7 mouse cellular contexts compared by ENCODE assay signal in genomic region chr9:21291022-21291787, GRCm38 (mm10). TPM values are rescaled to one million over a fixed set of nuclear protein-coding genes. Genes with fewer than 3 reads are reported as not detected.
A peak's percentile ranks its signal among the peaks of the same experiment; 100 is the strongest.
DNase-seq lines count a peak whose midpoint lies in the region; ATAC-seq and TF ChIP-seq lines count a peak whose summit lies in the region.

Gene Cdkn2d, minus strand, starts transcription at chr9:21291407.

- no peaks in the 10 kb centered on the region for H3K27me3 ChIP-seq in embryonic facial prominence, embryonic 10.5 days (replicated peaks; ENCODE audit: low read depth, poor library complexity, severe bottlenecking)
- no peaks in the 10 kb centered on the region for H3K27me3 ChIP-seq in intestine, postnatal 0 days (replicated peaks; ENCODE audit: control insufficient read depth, insufficient read depth, low read length)
- no peaks in the 10 kb centered on the region for H3K27me3 ChIP-seq in midbrain, embryonic 12.5 days
- H3K27me3 ChIP-seq in small intestine, adult 2 months (ENCODE audit: control insufficient read depth, insufficient read depth, low read length): no peaks in the 10 kb centered on the region

- under 1% methylated on average over 51 of the region's 51 CpGs for WGBS in embryonic facial prominence, embryonic 10.5 days
- under 1% methylated on average over 50 of the region's 51 CpGs for WGBS in intestine, postnatal 0 days
- under 1% methylated on average over 47 of the region's 51 CpGs for WGBS in midbrain, embryonic 12.5 days
- WGBS in small intestine, adult 2 months: under 1% methylated on average over 48 of the region's 51 CpGs

- H3K36me3 ChIP-seq in embryonic facial prominence, embryonic 10.5 days (replicated peaks): 0 out of 2 replicates have a peak, but pooled peaks cover 6% of the 10 kb centered on the region
- H3K36me3 ChIP-seq in intestine, postnatal 0 days (ENCODE audit: control insufficient read depth, insufficient read depth): peaks cover 11% of the 10 kb centered on the region; the same call in 1 of the 2 replicates
- no peaks in the 10 kb centered on the region for H3K36me3 ChIP-seq in midbrain, embryonic 12.5 days
- H3K36me3 ChIP-seq in small intestine, adult 2 months (ENCODE audit: control insufficient read depth, insufficient read depth, low read length): peaks cover 6% of the 10 kb centered on the region

- H3K9ac ChIP-seq in intestine, postnatal 0 days (ENCODE audit: low read depth, low read length): peak within 1 kb of the TSS; percentile 69
- H3K9ac ChIP-seq in midbrain, embryonic 12.5 days (replicated peaks): peak within 1 kb of the TSS; percentile 81

- peak within 1 kb of the TSS; percentile 82 for H3K4me2 ChIP-seq in intestine, postnatal 0 days (replicated peaks; ENCODE audit: low read depth)
- peak within 1 kb of the TSS; percentile 70 for H3K4me2 ChIP-seq in midbrain, embryonic 12.5 days (replicated peaks)

- DNase-seq in adrenal gland, postnatal 10 days: peak; percentile 100
- peak; percentile 100 for DNase-seq in embryonic facial prominence, embryonic 10.5 days (ENCODE audit: low spot score)
- DNase-seq in gonadal fat pad, adult 2 months (ENCODE audit: low read depth): peak; percentile 97
- DNase-seq in left cerebral cortex, postnatal 4 days: peak; percentile 100

- ATAC-seq in intestine, postnatal 0 days: peak; percentile 93
- ATAC-seq in midbrain, embryonic 12.5 days (ENCODE audit: low FRiP score, low read depth): peak; percentile 96

- intact Hi-C loops in left cerebral cortex, postnatal 4 days (cut with DNase I): no loop called here

- peak; percentile 70; the same call in 1 of the 2 replicates for TF ChIP-seq POLR2A in small intestine, adult 2 months (IDR thresholded peaks at IDR 0.05; ENCODE audit: low read depth, low read length)

- peaks cover 37% of the 10 kb centered on the region for H3K4me1 ChIP-seq in embryonic facial prominence, embryonic 10.5 days
- H3K4me1 ChIP-seq in intestine, postnatal 0 days (replicated peaks; ENCODE audit: control insufficient read depth, insufficient read depth, low read length): peaks cover 15% of the 10 kb centered on the region; the same call in 1 of the 2 replicates
- H3K4me1 ChIP-seq in midbrain, embryonic 12.5 days: peaks cover 33% of the 10 kb centered on the region
- H3K4me1 ChIP-seq in small intestine, adult 2 months (ENCODE audit: control insufficient read depth, insufficient read depth, insufficient read length, low read length): peaks cover 9% of the 10 kb centered on the region

- peak within 1 kb of the TSS; percentile 89 for H3K27ac ChIP-seq in embryonic facial prominence, embryonic 10.5 days (replicated peaks)
- H3K27ac ChIP-seq in intestine, postnatal 0 days (ENCODE audit: low read depth, low read length): peak within 1 kb of the TSS; percentile 69
- peak within 1 kb of the TSS; percentile 86 for H3K27ac ChIP-seq in midbrain, embryonic 12.5 days (replicated peaks)
- H3K27ac ChIP-seq in small intestine, adult 2 months (ENCODE audit: insufficient read depth, low read depth, low read length): peak within 1 kb of the TSS; percentile 61

- H3K4me3 ChIP-seq in embryonic facial prominence, embryonic 10.5 days: peak within 1 kb of the TSS; percentile 93
- peak within 1 kb of the TSS; percentile 70 for H3K4me3 ChIP-seq in intestine, postnatal 0 days (ENCODE audit: low read depth, low read length)
- peak within 1 kb of the TSS; percentile 75 for H3K4me3 ChIP-seq in midbrain, embryonic 12.5 days
- peak within 1 kb of the TSS; percentile 83 for H3K4me3 ChIP-seq in small intestine, adult 2 months (ENCODE audit: low read depth, low read length)

- no peaks in the 10 kb centered on the region for H3K9me3 ChIP-seq in embryonic facial prominence, embryonic 10.5 days
- H3K9me3 ChIP-seq in intestine, postnatal 0 days (ENCODE audit: control insufficient read depth): no peaks in the 10 kb centered on the region
- no peaks in the 10 kb centered on the region for H3K9me3 ChIP-seq in midbrain, embryonic 12.5 days

- peak; percentile 60 for TF ChIP-seq CTCF in intestine, postnatal 0 days (IDR thresholded peaks at IDR 0.05; ENCODE audit: low read depth)
- no peak for TF ChIP-seq CTCF in small intestine, adult 2 months (IDR thresholded peaks at IDR 0.05; ENCODE audit: extremely low read depth, insufficient read length, insufficient replicate concordance, low read depth, low read length)

RNA-seq across cellular contexts. Expression of gene Cdkn2d, which starts in this region (rescaled TPM):
- 10 to 100 TPM; 16.8 to 23.8 TPM for total RNA-seq in adrenal gland, postnatal 10 days (2021)
- polyA plus RNA-seq in embryonic facial prominence, embryonic 10.5 days (2016; fragmentation: Nextera tagmentation; extraction: Ambion mirVana): 40.9 and 45.1 TPM in 2 replicates
- polyA plus RNA-seq in gonadal fat pad, adult 2 months (2012; rRNA removed): 21.0 and 25.1 TPM in 2 replicates
- 24.1 and 25.8 TPM in 2 replicates for polyA plus RNA-seq in intestine, postnatal 0 days (2015; fragmentation: Nextera tagmentation; extraction: Ambion mirVana)
- total RNA-seq in left cerebral cortex, postnatal 4 days (2021): 10 to 100 TPM; 58.3 to 63.6 TPM
- polyA plus RNA-seq in midbrain, embryonic 12.5 days (2016; fragmentation: Nextera tagmentation; extraction: Ambion mirVana): 63.6 and 72.1 TPM in 2 replicates
- polyA plus RNA-seq in small intestine, adult 2 months (2012; rRNA removed): 11.0 and 27.1 TPM in 2 replicates

Comparison
In these comparisons a context has a peak if more than half of its experiments do, and no peak if none do; other contexts are left out.
1. Peak in every context shown above with its lines: DNase-seq, ATAC-seq, H3K4me3 ChIP-seq and H3K27ac ChIP-seq.